8 mouse cellular contexts compared by ENCODE assay signal in genomic region chr14:117895539-117895912, GRCm38 (mm10).
A peak's percentile ranks its signal among the peaks of the same experiment; 100 is the strongest.
DNase-seq lines count a peak whose midpoint lies in the region; ATAC-seq and TF ChIP-seq lines count a peak whose summit lies in the region.
"Had no signal": no experiment of that assay in that cellular context is flagged by ENCODE, and none has a peak within 500 bp of the region (broad histone marks: within the 10 kb centered on the region; RNA-seq: fewer than 3 reads in every experiment).

No protein-coding gene starts in this region.

- no peak for TF ChIP-seq CTCF in brain, embryonic 14.5 days (IDR thresholded peaks at IDR 0.05; ENCODE audit: borderline replicate concordance, extremely low read depth, insufficient read depth, insufficient read length)

- H3K27me3 ChIP-seq in hindbrain, embryonic 15.5 days: no peaks in the 10 kb centered on the region
- H3K27me3 ChIP-seq in midbrain, embryonic 12.5 days: no peaks in the 10 kb centered on the region

- WGBS in hindbrain, embryonic 15.5 days: 66% methylated on average over 16 of the region's 16 CpGs
- 57% methylated on average over 16 of the region's 16 CpGs for whole genome bisulfite sequencing in midbrain, embryonic 12.5 days

- no peak overlapping the region for H3K9ac ChIP-seq in hindbrain, embryonic 15.5 days
- H3K9ac ChIP-seq in midbrain, embryonic 12.5 days (replicated peaks): peak overlapping the region; percentile 49

- 0 out of 2 replicates have a peak, but pooled peaks have one; percentile 35 for ATAC-seq in hindbrain, embryonic 15.5 days (ENCODE audit: low FRiP score, low read depth)
- peak; percentile 16 for ATAC-seq in midbrain, embryonic 12.5 days (ENCODE audit: low FRiP score, low read depth)
- ATAC-seq in erythroblast, adult 5-6 weeks (replicated peaks; ENCODE audit: low FRiP score, poor library complexity, severe bottlenecking): no peak
- ATAC-seq in activated CD4-positive, CD25-positive, alpha-beta regulatory T cell, adult 4 months: no peak

- TF ChIP-seq POLR2A in brain, embryonic 14.5 days (IDR thresholded peaks at IDR 0.05; ENCODE audit: borderline replicate concordance, extremely low read depth, insufficient read depth, insufficient read length, poor library complexity, severe bottlenecking): no peak

- H3K4me1 ChIP-seq in hindbrain, embryonic 15.5 days (replicated peaks): peaks cover 10% of the 10 kb centered on the region; the same call in 1 of the 2 replicates
- peaks cover 19% of the 10 kb centered on the region for H3K4me1 ChIP-seq in midbrain, embryonic 12.5 days

- peak overlapping the region; percentile 64 for H3K27ac ChIP-seq in hindbrain, embryonic 15.5 days (replicated peaks)
- peak overlapping the region; percentile 68 for H3K27ac ChIP-seq in midbrain, embryonic 12.5 days (replicated peaks)

- H3K4me3 ChIP-seq in hindbrain, embryonic 15.5 days: peak overlapping the region; percentile 16; the same call in 1 of the 2 replicates
- H3K4me3 ChIP-seq in midbrain, embryonic 12.5 days: peak overlapping the region; percentile 16

- no peaks in the 10 kb centered on the region for H3K9me3 ChIP-seq in hindbrain, embryonic 15.5 days
- H3K9me3 ChIP-seq in midbrain, embryonic 12.5 days: no peaks in the 10 kb centered on the region

- H3K4me2 ChIP-seq in hindbrain, embryonic 15.5 days: peak overlapping the region; percentile 39
- peak overlapping the region; percentile 45 for H3K4me2 ChIP-seq in midbrain, embryonic 12.5 days (replicated peaks)

- H3K36me3 ChIP-seq in hindbrain, embryonic 15.5 days: no peaks in the 10 kb centered on the region
- H3K36me3 ChIP-seq in midbrain, embryonic 12.5 days: no peaks in the 10 kb centered on the region

- peak; percentile 19 for DNase-seq in Muller cell, postnatal 12 days (ENCODE audit: inconsistent ontology term)
- DNase-seq in brain, embryonic 14.5 days (ENCODE audit: low read depth): peak; percentile 73
- DNase-seq in lung, postnatal 4 days: no peak
- DNase-seq: kidney, adult 18-20 months had no signal

Comparison
In these comparisons a context has a peak if more than half of its experiments do, and no peak if none do; other contexts are left out.
1. DNase-seq: peak in Muller cell, postnatal 12 days (single experiment) and brain, embryonic 14.5 days (single experiment); none in lung, postnatal 4 days (0 of 2).
2. ATAC-seq: peak in hindbrain, embryonic 15.5 days (single experiment) and midbrain, embryonic 12.5 days (single experiment); none in erythroblast, adult 5-6 weeks (single experiment) and activated CD4-positive, CD25-positive, alpha-beta regulatory T cell, adult 4 months (single experiment).